Mouse (Mus musculus) frontal cortex, adult 2 months (tissue): ENCODE measurements around the gene Prss36. TPM values are rescaled to one million over a fixed set of nuclear protein-coding genes. Genes with fewer than 3 reads are reported as not detected.
"Not testable (repeated sequence)": the region's sequence is repeated elsewhere in the genome, so short reads cannot be mapped to it uniquely, and the experiment has no call there.

Source experiments
- DNase-seq, 2 experiments: peaks; one replicate each; pipeline ENCODE4 v3.0.0; 2022; ENCODE audit warnings: low spot score in 1 of 2; ENCODE audit errors: extremely low spot score in 1 of 2
- polyA plus RNA-seq: library from polyadenylated mRNA; depleted of rRNA; stranded (reverse); fragments of >200 nt; gene quantifications from 2 replicates; pipeline ENCODE4 v1.2.3, GENCODE M21; 2012; rRNA removed

Prss36 gene
- polyA plus RNA-seq: 14.0 and 15.0 TPM in 2 replicates

GRCm38 (mm10) chr7:127946470-127947023 lies at the start of gene Prss36:
Prss36 (minus strand) TSS chr7:127946725.
- no peak for DNase-seq

GRCm38 (mm10) chr7:127993341-127993977 lies 46.9 kb upstream of the Prss36 start, which contains the start of gene Pycard:
Pycard (minus strand) TSS chr7:127993867.
- DNase-seq: peak in 1 of 2 experiments; percentile 24

GRCm38 (mm10) chr7:127992488-127993340 lies 46.2 kb upstream of the Prss36 start:
- DNase-seq: no peak

DNA sequence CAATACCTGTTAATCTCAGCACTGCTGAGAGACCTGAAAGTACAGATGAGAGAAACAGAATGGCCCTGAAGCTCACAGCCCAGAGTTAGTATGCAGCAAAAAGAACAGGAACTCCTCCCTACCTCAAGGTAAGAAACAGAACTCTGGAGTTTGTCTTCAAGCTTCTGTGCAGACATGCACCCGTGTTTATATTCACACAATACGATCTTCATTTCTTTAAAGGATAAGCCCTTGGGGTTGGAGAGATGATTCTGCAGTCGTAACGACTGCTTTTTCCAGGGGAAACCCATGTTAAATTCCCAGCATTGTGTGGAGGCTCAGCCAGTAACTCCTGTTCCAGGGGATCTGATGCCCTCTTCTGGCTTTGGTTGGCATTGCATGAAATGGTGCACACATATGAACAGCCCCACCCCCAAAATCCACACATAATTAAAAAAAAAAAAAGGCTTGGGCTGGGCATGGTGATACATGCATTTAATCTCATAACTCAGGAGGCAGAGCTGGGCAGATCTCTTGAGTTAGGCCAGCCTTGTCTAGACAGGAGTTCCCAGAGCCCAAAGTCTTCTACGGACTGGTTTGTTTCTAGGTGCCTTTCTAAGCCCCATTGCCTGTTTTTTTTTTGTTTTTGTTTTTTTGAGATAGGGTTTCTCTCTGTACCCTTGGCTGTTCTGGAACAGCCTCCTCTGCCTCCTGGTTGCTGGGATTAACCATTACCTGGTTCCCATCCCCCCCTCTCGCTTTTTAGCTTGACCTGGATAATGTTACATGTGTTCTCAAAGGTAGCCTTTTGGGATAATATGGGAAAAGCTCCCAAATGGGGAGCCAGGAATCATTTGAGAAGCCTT lies 45.3 kb upstream of the Prss36 start:
- DNase-seq: peak; percentile 53 to 88

GRCm38 (mm10) chr7:127988904-127989303 lies 42.4 kb upstream of the Prss36 start:
- no peak for DNase-seq

GRCm38 (mm10) chr7:127980606-127981005 lies 34.1 kb upstream of the Prss36 start:
- no peak for DNase-seq

DNA sequence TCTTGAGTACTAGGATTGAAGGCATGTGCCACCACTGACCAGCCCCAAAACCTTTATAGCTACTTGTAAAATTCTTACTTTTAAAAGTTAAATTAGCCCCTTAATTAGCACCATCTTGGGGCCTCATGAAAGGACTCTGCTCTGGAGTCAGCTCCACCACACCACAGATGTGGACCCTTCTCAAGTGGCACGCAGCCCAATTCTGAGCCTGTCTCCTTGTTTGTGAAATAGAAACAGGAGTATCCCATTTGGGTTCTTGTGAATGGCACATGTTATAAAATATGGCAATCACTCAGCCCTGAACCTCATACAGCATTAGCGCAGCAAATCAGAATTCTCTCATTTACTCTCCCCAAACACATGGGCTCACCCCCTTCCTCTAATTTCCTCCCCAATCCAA lies 32.3 kb upstream of the Prss36 start:
- DNase-seq: no peak

GRCm38 (mm10) chr7:127974413-127974930 lies 27.9 kb upstream of the Prss36 start:
- no peak for DNase-seq

GRCm38 (mm10) chr7:127967922-127968828 lies 21.6 kb upstream of the Prss36 start:
- peak; percentile 56 to 67 for DNase-seq

DNA sequence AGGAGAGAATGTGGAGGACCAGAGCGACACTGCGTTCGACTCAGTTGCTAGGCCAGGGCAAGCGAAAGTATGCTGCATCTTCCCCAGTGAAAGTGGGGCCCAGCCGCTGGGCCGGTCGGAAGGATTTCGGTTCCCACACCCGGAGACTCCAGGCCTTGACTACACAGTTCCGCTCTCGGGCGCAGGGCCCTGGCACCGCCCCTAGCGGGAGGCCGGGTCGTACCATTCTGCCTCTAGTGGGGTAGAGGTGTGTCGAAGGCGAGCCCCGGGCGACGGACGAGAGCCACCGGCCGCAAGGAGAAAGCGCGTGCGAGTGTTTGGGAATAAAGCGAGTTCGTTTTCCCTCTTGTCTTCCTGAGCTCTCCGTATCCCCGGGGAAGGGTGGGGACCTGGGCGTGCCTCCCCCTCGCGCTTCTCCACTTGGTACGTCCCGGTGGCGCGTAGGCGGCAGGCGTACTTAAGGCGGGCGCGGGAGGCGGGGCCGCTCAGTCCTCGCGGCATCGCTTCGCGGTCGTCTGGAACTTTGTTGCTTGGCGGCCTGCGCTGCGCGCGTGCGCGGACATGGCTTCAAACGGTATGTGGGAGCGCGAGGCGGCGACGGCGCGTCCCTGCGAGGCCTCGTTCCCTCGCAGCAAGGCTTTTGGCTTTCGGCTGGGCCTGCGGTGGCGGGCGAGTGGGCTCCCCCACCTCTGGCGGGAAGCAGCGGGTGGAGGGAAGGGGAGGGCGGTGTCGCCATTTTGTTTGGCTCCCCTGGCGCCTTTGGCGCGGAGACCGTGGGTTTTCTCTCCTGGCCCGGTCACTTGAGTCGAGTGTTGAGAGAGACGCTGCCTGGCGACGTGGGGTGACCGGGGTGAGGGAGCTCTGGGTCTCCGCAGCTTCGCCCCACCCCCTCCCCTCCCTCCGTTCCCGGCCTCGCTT lies 20.7 kb upstream of the Prss36 start, which contains the start of gene Fus:
Fus (plus strand) TSS at position 454 of the 918 bp plus-strand sequence.
- DNase-seq: peak; percentile 80 to 94

- no peak for DNase-seq
Observed at GRCm38 (mm10) chr7:127966371-127966918, 19.9 kb upstream of the Prss36 start.

- DNase-seq: no peak
Observed at GRCm38 (mm10) chr7:127959364-127959763, 12.8 kb upstream of the Prss36 start.

- DNase-seq: no peak
Observed at GRCm38 (mm10) chr7:127952864-127953581, 6.5 kb upstream of the Prss36 start.

DNA sequence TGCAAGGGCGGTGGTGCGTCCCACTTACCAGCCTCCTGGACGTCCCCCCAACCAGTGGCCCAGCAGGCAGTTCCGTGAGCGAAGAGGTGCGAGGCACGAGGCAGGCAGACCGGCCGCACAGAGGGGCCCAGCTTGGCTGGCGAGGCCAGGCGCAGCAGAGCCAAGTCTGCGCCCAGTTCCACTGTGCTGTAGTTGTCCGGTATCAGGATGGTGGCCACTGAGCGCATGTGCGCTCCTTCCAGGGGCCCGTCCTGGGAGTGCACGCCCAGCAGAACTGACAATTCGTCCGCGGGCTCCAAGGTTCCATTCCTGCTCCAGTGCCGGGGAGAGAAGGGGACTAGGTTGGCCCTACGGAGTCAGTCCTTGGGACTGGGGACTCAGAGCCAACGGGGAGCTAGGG lies 1.9 kb downstream of the Prss36 start:
- no peak for DNase-seq

GRCm38 (mm10) chr7:127942097-127942496 lies 4.4 kb downstream of the Prss36 start:
- DNase-seq: not testable (repeated sequence)

- DNase-seq: no peak
Observed at GRCm38 (mm10) chr7:127936216-127936884, 10.2 kb downstream of the Prss36 start.

GRCm38 (mm10) chr7:127935748-127936159 lies 10.8 kb downstream of the Prss36 start:
- peak in 1 of 2 experiments; percentile 32 for DNase-seq
